Mouse (Mus musculus): ENCODE measurements around the gene Stat5a. TPM values are rescaled to one million over a fixed set of nuclear protein-coding genes. Genes with fewer than 3 reads are reported as not detected.

Gene Stat5a
- polyA plus RNA-seq, 1 experiment from 2014 or later = 13.0 TPM

- H3K4me2 ChIP-seq (replicated peaks; ENCODE audit: low read depth) = no peak overlapping the region
- no peaks in the 10 kb centered on the region for H3K27me3 ChIP-seq (ENCODE audit: control insufficient read depth, insufficient read depth, low read length)
- H3K27ac ChIP-seq (replicated peaks) = no peak overlapping the region
- ATAC-seq (ENCODE audit: low FRiP score, low TSS enrichment) (no peak), DNase-seq (ENCODE audit: low spot score) (no peak)
- 82% methylated on average over 4 of the region's 5 CpGs for WGBS
- no peaks in the 10 kb centered on the region for H3K9me3 ChIP-seq (ENCODE audit: control insufficient read depth, low read length)
- H3K4me3 ChIP-seq (ENCODE audit: low read depth, low read length) = no peak overlapping the region
- H3K4me1 ChIP-seq (replicated peaks; ENCODE audit: control insufficient read depth, insufficient read depth) = no peaks in the 10 kb centered on the region
- TF ChIP-seq CTCF (IDR thresholded peaks at IDR 0.05; ENCODE audit: low read depth) = no peak
- TF ChIP-seq EP300 (optimal IDR thresholded peaks at IDR 0.05) = no peak
- H3K9ac ChIP-seq (ENCODE audit: low read length) = no peak overlapping the region
- H3K36me3 ChIP-seq (ENCODE audit: control insufficient read depth, insufficient read depth, low read length) = peaks cover 27% of the 10 kb centered on the region
Measured at GRCm38 (mm10) chr11:100892435-100892834, 33.3 kb downstream of the Stat5a start.

DNA sequence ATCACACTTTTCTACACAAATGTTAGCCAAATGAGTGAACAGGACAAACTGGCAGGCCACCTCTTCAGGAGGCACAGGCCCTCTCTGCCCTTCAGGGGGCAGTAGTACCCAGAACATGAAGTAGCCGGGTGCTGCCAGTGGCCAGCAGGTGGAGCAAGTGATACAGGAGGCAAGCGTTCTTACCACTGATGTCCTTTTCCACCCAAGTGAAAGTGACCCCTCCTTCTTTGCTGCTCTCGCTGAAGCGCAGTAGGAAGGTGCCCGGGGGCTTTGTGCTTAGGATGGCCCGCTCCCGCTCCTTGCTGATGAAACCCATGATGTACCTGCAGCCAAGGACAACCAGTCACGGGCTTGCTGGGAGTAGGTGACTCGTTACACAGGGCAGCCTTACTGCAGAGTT, 34.3 kb downstream of the Stat5a start:
- no peaks in the 10 kb centered on the region for H3K27me3 ChIP-seq (ENCODE audit: control insufficient read depth, insufficient read depth, low read length)
- no peaks in the 10 kb centered on the region for H3K4me1 ChIP-seq (replicated peaks; ENCODE audit: control insufficient read depth, insufficient read depth)
- no peak overlapping the region for H3K9ac ChIP-seq (ENCODE audit: low read length)
- no peak overlapping the region for H3K4me2 ChIP-seq (replicated peaks; ENCODE audit: low read depth)
- DNase-seq (ENCODE audit: low spot score) (peak; percentile 94), ATAC-seq (ENCODE audit: low FRiP score, low TSS enrichment) (peak; percentile 82)
- 17% methylated on average over 9 of the region's 9 CpGs for WGBS
- TF ChIP-seq CTCF (IDR thresholded peaks at IDR 0.05; ENCODE audit: low read depth) (peak; percentile 100), EP300 (optimal IDR thresholded peaks at IDR 0.05) (no peak)
- H3K9me3 ChIP-seq (ENCODE audit: control insufficient read depth, low read length) = no peaks in the 10 kb centered on the region
- no peak overlapping the region for H3K4me3 ChIP-seq (ENCODE audit: low read depth, low read length)
- peaks cover 27% of the 10 kb centered on the region for H3K36me3 ChIP-seq (ENCODE audit: control insufficient read depth, insufficient read depth, low read length)
- H3K27ac ChIP-seq (replicated peaks) = no peak overlapping the region

GRCm38 (mm10) chr11:100894146-100894918, 35.2 kb downstream of the Stat5a start:
- TF ChIP-seq CTCF (IDR thresholded peaks at IDR 0.05; ENCODE audit: low read depth) = no peak
- 76% methylated on average over 9 of the region's 9 CpGs for WGBS
- Histone ChIP-seq H3K4me3 (ENCODE audit: low read depth, low read length) (no peak overlapping the region), H3K9ac (ENCODE audit: low read length) (no peak overlapping the region), H3K4me2 (replicated peaks; ENCODE audit: low read depth) (no peak overlapping the region), H3K27me3 (ENCODE audit: control insufficient read depth, insufficient read depth, low read length) (no peaks in the 10 kb centered on the region), H3K36me3 (ENCODE audit: control insufficient read depth, insufficient read depth, low read length) (peaks cover 31% of the 10 kb centered on the region), H3K4me1 (replicated peaks; ENCODE audit: control insufficient read depth, insufficient read depth) (no peaks in the 10 kb centered on the region), H3K9me3 (ENCODE audit: control insufficient read depth, low read length) (no peaks in the 10 kb centered on the region), H3K27ac (replicated peaks) (0 out of 2 replicates have a peak overlapping the region, but pooled peaks have one; percentile 36)
- DNase-seq (ENCODE audit: low spot score) = no peak
- ATAC-seq (ENCODE audit: low FRiP score, low TSS enrichment) = no peak

DNA sequence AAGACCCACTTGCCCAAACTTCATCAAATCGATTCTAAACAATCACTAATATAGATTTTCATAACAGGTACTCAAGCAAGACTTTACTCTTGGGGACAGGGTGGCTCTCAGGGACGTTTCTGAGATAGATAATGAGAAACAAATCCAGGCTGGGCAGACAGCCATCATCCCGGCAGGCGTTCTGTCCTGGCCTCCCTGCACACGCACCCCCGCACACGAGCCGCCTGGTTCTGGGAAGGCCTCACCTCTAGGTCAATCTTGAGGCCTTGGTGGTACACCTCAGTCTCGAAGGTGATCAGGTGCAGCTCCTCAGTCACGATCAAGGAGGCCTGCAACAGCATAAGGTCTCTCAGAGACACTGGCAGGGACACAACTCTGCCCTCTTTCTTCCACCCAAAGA, 36.9 kb downstream of the Stat5a start:
- Histone ChIP-seq H3K4me2 (replicated peaks; ENCODE audit: low read depth) (no peak overlapping the region), H3K36me3 (ENCODE audit: control insufficient read depth, insufficient read depth, low read length) (peaks cover 26% of the 10 kb centered on the region), H3K27ac (replicated peaks) (no peak overlapping the region), H3K9me3 (ENCODE audit: control insufficient read depth, low read length) (no peaks in the 10 kb centered on the region), H3K9ac (ENCODE audit: low read length) (no peak overlapping the region), H3K27me3 (ENCODE audit: control insufficient read depth, insufficient read depth, low read length) (no peaks in the 10 kb centered on the region), H3K4me3 (ENCODE audit: low read depth, low read length) (no peak overlapping the region), H3K4me1 (replicated peaks; ENCODE audit: control insufficient read depth, insufficient read depth) (no peaks in the 10 kb centered on the region)
- no peak for DNase-seq (ENCODE audit: low spot score)
- no peak for ATAC-seq (ENCODE audit: low FRiP score, low TSS enrichment)
- 71% methylated on average over 10 of the region's 10 CpGs for WGBS
- no peak for TF ChIP-seq EP300 (optimal IDR thresholded peaks at IDR 0.05)
- TF ChIP-seq CTCF (IDR thresholded peaks at IDR 0.05; ENCODE audit: low read depth) = no peak

DNA sequence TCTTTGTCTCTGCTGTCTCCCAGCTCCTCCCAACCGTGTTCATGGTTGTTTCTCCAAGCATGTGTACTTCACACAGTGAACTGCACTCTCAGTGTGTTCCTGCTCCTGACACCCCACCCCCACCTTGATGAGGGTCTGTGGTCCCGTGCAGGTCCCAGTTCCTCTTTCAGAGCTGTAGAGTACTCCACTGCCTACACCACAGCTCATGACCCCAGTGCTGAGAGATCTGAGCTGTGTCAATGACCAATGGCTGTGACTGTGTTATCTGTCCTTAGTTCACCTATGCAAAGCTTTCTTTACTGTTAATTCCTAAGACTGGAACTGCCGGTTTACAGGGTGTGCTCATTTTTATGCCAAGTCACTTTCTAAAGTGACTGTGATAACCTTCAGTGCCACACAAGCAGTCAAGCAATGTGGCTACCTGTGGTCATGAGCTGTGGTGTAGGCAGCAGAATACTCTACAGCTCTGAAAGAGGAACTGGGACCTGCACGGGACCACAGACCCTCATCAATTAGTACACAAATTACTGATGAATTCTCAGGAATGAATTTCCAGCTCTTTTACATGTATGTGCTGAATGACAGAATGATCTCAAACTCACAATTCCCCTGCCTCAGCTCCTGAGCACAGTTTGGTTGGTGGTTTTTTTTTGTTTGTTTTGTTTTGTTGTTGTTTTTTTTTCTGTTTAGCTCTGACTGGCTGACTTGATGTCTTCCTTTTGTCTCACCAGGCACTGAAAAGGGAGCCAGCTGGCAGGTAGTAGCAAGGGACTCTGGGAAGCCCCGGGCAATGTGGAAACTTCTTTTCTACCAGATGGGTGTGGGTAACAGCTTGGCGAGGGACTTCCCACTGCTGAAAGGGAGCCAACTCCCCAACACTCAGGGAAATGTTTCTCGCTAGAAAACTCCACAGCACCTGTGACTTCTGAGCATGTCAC, 38.4 kb downstream of the Stat5a start:
- H3K27ac ChIP-seq (replicated peaks) = no peak overlapping the region
- no peaks in the 10 kb centered on the region for H3K4me1 ChIP-seq (replicated peaks; ENCODE audit: control insufficient read depth, insufficient read depth)
- peaks cover 32% of the 10 kb centered on the region for H3K36me3 ChIP-seq (ENCODE audit: control insufficient read depth, insufficient read depth, low read length)
- DNase-seq (ENCODE audit: low spot score) (no peak), ATAC-seq (ENCODE audit: low FRiP score, low TSS enrichment) (peak; percentile 77)
- no peaks in the 10 kb centered on the region for H3K27me3 ChIP-seq (ENCODE audit: control insufficient read depth, insufficient read depth, low read length)
- H3K9me3 ChIP-seq (ENCODE audit: control insufficient read depth, low read length) = no peaks in the 10 kb centered on the region
- no peak overlapping the region for H3K9ac ChIP-seq (ENCODE audit: low read length)
- 65% methylated on average over 7 of the region's 7 CpGs for WGBS
- no peak overlapping the region for H3K4me3 ChIP-seq (ENCODE audit: low read depth, low read length)
- TF ChIP-seq CTCF (IDR thresholded peaks at IDR 0.05; ENCODE audit: low read depth) = no peak
- no peak overlapping the region for H3K4me2 ChIP-seq (replicated peaks; ENCODE audit: low read depth)
